Mouse (Mus musculus) fibroblast of lung, adult 2 months (primary cell): Measurements from ENCODE around the gene Mcemp1.
A peak's percentile ranks its signal among the peaks of the same experiment; 100 is the strongest.

ENCODE experiments used
- DNase-seq: peaks from one replicate; pipeline ENCODE4 v3.0.0-alpha.2; 2011; ENCODE audit warnings: low read depth

Mcemp1 gene

GRCm38 (mm10) chr8:3665507-3665906 is at the start of gene Mcemp1:
Mcemp1 (plus strand) TSS chr8:3665754.
- no peak for DNase-seq

GRCm38 (mm10) chr8:3621199-3621970 is 44.2 kb upstream of the Mcemp1 start, which contains the start of the genes Xab2 and Pet100:
Xab2 (minus strand) TSS chr8:3621316.
Pet100 (plus strand) TSS chr8:3621548.
- DNase-seq: peak; percentile 100

- no peak for DNase-seq
Observed at GRCm38 (mm10) chr8:3622119-3622518, 43.4 kb upstream of the Mcemp1 start.

- DNase-seq: no peak
Observed at GRCm38 (mm10) chr8:3625445-3625844, 40.1 kb upstream of the Mcemp1 start, which contains the start of gene Pcp2. Pcp2 (minus strand) TSS chr8:3625545.

GRCm38 (mm10) chr8:3626971-3627370 is 38.6 kb upstream of the Mcemp1 start:
- no peak for DNase-seq

GRCm38 (mm10) chr8:3628014-3628413 is 37.5 kb upstream of the Mcemp1 start:
- no peak for DNase-seq

GRCm38 (mm10) chr8:3630647-3631477 is 34.7 kb upstream of the Mcemp1 start, which contains the start of gene Stxbp2:
Stxbp2 (plus strand) TSS chr8:3630955.
- DNase-seq: peak; percentile 17

- DNase-seq: no peak
Observed at GRCm38 (mm10) chr8:3631478-3631875, 34.1 kb upstream of the Mcemp1 start.

GRCm38 (mm10) chr8:3645804-3646203 is 19.8 kb upstream of the Mcemp1 start:
- no peak for DNase-seq

GRCm38 (mm10) chr8:3646824-3647531 is 18.6 kb upstream of the Mcemp1 start:
- DNase-seq: no peak

GRCm38 (mm10) chr8:3647561-3647960 is 18.0 kb upstream of the Mcemp1 start:
- no peak for DNase-seq

- DNase-seq: no peak
Observed at GRCm38 (mm10) chr8:3648268-3648667, 17.3 kb upstream of the Mcemp1 start.

- DNase-seq: no peak
Observed at GRCm38 (mm10) chr8:3648990-3649389, 16.6 kb upstream of the Mcemp1 start.

GRCm38 (mm10) chr8:3652845-3653244 is 12.7 kb upstream of the Mcemp1 start:
- no peak for DNase-seq

- DNase-seq: no peak
Observed at GRCm38 (mm10) chr8:3654726-3655508, 10.6 kb upstream of the Mcemp1 start.

GRCm38 (mm10) chr8:3655526-3655925 is 10.0 kb upstream of the Mcemp1 start, which contains the start of gene Retn:
Retn (plus strand) TSS chr8:3655770.
- DNase-seq: no peak

- DNase-seq: no peak
Observed at GRCm38 (mm10) chr8:3656725-3657381, 8.7 kb upstream of the Mcemp1 start.

- DNase-seq: no peak
Observed at GRCm38 (mm10) chr8:3660889-3661288, 4.7 kb upstream of the Mcemp1 start.

- no peak for DNase-seq
Observed at GRCm38 (mm10) chr8:3664405-3664804, 1.1 kb upstream of the Mcemp1 start.

GRCm38 (mm10) chr8:3670388-3670787 is 4.8 kb downstream of the Mcemp1 start:
- DNase-seq: no peak

- peak; percentile 54 for DNase-seq
Observed at GRCm38 (mm10) chr8:3671980-3672491, 6.5 kb downstream of the Mcemp1 start, which contains the start of gene Fcor. Fcor (minus strand) TSS chr8:3672362.
